Mouse (Mus musculus) MEL (cell line): ENCODE measurements around the gene Tnrc18.

ENCODE experiments used
- CTCF ChIP-seq, 3 experiments: IDR thresholded peaks in 2 of 3; conservative IDR thresholded peaks in 1 of 3; 2 replicates each; pipeline ENCODE4 v1.5.1; 2011 to 2012; ENCODE audit warnings: low read length in 3 of 3, low read depth in 2 of 3, mild to moderate bottlenecking in 2 of 3, improper control_type of control experiment in 1 of 3, inconsistent platforms in 1 of 3, mixed read lengths in 1 of 3, moderate library complexity in 1 of 3; ENCODE audit not compliant: control insufficient read depth in 1 of 3, insufficient read depth in 1 of 3, poor library complexity in 1 of 3, severe bottlenecking in 1 of 3
- EP300 ChIP-seq, 2 experiments: IDR thresholded peaks; 2 replicates each; pipeline ENCODE4 v1.6.1; 2011; ENCODE audit warnings: improper control_type of control experiment in 2 of 2, low read length in 2 of 2, low read depth in 1 of 2, mild to moderate bottlenecking in 1 of 2
- HCFC1 ChIP-seq: IDR thresholded peaks from 2 replicates; pipeline ENCODE4 v1.6.1; 2012; ENCODE audit warnings: low read depth, mild to moderate bottlenecking, inconsistent platforms, low read length, improper control_type of control experiment, moderate library complexity
- KAT2A ChIP-seq: conservative IDR thresholded peaks from 2 replicates; pipeline ENCODE4 v1.6.1; 2012; ENCODE audit warnings: low read depth, low read length, improper control_type of control experiment, inconsistent platforms
- SIN3A ChIP-seq: IDR thresholded peaks from 2 replicates; pipeline ENCODE4 v1.6.1; 2012; ENCODE audit warnings: low read length, improper control_type of control experiment, inconsistent platforms

DNA sequence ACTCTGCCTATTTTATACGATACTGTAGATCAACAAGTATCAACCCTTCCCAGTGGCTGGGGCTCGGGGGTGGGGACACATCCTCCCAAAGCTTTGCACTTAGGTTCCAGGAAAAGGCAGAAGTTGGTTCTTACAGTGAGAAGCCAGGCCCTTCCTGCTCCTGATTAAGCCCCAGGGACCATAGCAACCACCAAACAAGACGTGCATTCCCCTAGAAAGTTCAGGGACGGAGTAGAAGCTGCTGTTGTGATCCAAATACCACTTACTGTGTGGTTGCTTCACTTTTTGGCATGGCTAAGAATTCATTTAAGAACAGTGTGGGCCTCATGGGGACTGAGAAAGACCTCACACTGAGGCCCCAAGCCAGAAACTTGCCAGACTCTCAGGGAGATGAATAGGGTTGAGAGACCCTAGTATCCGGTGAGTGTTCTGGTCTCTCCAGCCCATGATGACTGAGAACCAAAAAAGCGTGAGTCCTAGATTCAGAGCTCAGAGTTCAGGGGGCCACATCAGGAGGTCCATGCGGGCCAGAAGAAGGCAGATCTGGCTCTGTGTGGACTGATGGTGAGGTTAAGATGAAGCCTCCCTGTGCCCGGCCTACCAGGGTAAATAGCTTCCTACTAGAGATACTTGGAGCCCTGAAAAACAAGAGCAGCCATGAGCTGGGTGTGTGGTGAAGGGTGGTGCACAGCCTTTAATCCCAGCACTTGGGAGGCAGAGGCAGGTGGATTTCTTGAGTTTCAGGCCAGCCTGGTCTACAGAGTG lies 24.1 kb upstream of the Tnrc18 start:
- TF ChIP-seq KAT2A (no peak), HCFC1 (no peak), CTCF (IDR thresholded peaks at IDR 0.05 in 2 of 3, conservative IDR thresholded peaks at IDR 0.05 in 1 of 3; ENCODE audit: control insufficient read depth in 1 of 3, insufficient read depth in 1 of 3, low read depth in 2 of 3, low read length in 3 of 3, poor library complexity in 1 of 3, severe bottlenecking in 1 of 3) (no peak), SIN3A (no peak), EP300 (IDR thresholded peaks at IDR 0.05; ENCODE audit: low read depth in 1 of 2, low read length in 2 of 2) (no peak)
